Mouse (Mus musculus): ENCODE data around the gene Prcc. TPM values are rescaled to one million over a fixed set of nuclear protein-coding genes. Genes with fewer than 3 reads are reported as not detected.

Gene Prcc
- polyA plus RNA-seq (2012; rRNA removed) = 55.2 and 62.6 TPM in 2 replicates

DNA sequence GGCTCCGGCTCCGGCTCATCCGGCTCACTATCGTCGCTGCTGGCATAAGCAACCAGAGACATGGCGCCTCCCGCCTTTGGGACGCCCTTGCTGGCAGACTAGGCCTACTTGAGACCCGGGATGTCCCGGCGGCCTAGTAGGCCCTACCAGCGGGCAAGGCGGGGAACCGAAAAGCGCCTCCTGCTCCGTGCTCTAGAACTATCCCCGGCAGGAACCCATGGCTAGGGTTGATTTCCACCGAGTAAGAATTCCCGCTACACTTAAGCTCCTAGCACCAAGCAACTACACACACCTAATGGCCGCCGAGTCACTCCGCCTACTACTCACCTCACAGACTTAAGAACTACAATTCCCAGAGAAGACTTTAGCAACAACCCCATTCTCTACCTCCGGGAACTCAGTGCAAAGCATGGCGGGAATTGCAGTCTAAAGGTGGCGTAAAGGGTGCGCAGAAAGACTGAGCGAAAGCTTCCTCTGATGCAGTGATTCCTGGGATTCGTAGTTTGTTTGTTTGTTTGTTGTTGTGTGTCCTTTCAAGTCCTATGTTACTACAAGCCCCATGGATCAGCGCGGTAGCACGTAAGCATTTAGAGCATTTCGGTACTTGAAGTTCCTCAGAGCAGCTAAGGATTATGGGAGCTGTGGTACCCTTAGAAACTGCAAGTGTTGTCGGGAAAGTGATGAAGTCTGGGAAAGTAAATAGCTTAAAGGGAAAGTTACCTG, at the start of gene Prcc:
Prcc (minus strand) TSS at position 328 of the 723 bp plus-strand sequence.

DNA sequence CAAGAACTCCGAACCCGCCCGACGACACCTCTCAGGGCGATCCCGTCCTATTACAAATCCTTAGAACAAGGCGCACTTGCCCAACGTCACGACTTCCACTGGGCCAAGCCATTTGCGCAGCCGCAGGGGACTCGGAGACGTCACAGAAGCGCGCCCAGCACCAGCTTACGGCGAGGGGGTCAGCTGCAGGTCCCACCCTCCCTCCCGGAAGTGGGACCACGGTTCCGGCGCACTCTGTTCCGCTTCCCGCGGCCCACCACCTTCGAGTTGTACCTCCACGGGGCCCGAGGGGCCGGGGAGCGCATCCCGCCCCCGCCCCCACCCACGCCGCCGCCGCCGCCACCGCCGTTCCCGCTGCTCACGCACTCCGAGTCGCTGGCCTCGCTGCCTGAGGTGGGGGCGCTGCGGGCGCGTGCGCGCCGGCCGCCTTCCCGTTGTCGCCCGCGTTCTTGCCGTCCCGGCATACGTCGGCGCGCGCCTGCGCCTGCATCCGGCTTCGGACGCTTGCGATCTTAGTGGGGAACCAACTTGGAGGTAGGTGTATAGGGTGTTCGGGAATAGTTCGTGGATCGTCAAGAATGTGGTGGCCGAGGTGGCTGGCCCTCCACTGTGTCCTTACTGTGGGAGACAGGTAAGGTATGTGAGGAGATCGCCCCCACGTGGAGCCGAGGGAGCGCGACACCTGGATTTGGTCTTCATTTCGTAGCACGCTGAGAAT, 44.8 kb upstream of the Prcc start, which contains the start of the genes Isg20l2 and Rrnad1:
Isg20l2 (plus strand) TSS at position 237 of the 718 bp plus-strand sequence.
Rrnad1 (minus strand) TSS at position 640 of the 718 bp plus-strand sequence.

GRCm38 (mm10) chr3:87919336-87920108, 34.1 kb upstream of the Prcc start, which contains the start of gene Mrpl24:
TSS of gene Mrpl24 (plus strand) at chr3:87919506.

GRCm38 (mm10) chr3:87905880-87906485, 20.6 kb upstream of the Prcc start, which contains the start of gene Hdgf:
TSS of gene Hdgf (plus strand) at chr3:87906321.

DNA sequence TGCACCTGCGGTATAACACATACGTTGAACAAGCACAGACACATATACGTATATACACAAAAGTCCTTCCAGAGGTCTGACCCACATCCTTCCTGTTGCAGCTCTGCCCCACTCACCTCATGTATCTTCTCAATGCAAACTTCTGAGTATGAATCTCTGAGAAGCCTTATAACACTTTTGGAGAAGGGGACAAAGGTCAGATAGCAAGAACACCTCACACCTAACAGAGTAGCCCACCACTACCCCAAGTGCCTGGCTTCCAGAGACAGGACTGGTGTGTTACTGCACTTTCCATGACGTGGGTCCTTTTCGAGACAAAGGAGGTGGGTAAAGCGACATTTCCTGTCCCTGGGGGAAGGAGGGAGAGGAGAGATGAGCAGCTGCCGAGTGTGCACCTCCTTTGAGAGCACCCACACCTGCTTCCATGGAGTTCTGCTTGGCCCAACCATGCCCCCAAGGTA, 38.7 kb downstream of the Prcc start, which contains the start of gene Sh2d2a:
Sh2d2a (plus strand) TSS at position 106 of the 461 bp plus-strand sequence.

GRCm38 (mm10) chr3:87824206-87824605, 61.2 kb downstream of the Prcc start, which contains the start of gene Pear1:
TSS of gene Pear1 (minus strand) at chr3:87824306.

Other genes starting within 250 kb of the Prcc start
- gene Lrrc71, start 137.0 kb downstream of the Prcc start, polyA plus RNA-seq (2012; rRNA removed) = 0.40 and 0.42 TPM in 2 replicates
- gene Ntrk1, start 90.4 kb downstream of the Prcc start, polyA plus RNA-seq (2012; rRNA removed) = 4.3 and 7.1 TPM in 2 replicates
- gene Insrr, start 88.7 kb downstream of the Prcc start, polyA plus RNA-seq (2012; rRNA removed) = 1.1 and 1.8 TPM in 2 replicates
- 12.5 and 18.4 TPM in 2 replicates for gene Pear1, start 61.3 kb downstream of the Prcc start, polyA plus RNA-seq (2012; rRNA removed)
- gene Sh2d2a, start 38.9 kb downstream of the Prcc start, polyA plus RNA-seq (2012; rRNA removed) = 0.02 TPM in 1 of 2 replicates, not detected in the other
- 241 and 830 TPM in 2 replicates for gene Hdgf, start 20.7 kb upstream of the Prcc start, polyA plus RNA-seq (2012; rRNA removed)
- 127 and 138 TPM in 2 replicates for gene Mrpl24, start 33.9 kb upstream of the Prcc start, polyA plus RNA-seq (2012; rRNA removed)
- 36.5 and 49.1 TPM in 2 replicates for gene Isg20l2, start 44.7 kb upstream of the Prcc start, polyA plus RNA-seq (2012; rRNA removed)
- 39.7 and 44.0 TPM in 2 replicates for gene Rrnad1, start 45.1 kb upstream of the Prcc start, polyA plus RNA-seq (2012; rRNA removed)
- 308 and 462 TPM in 2 replicates for gene Crabp2, start 63.1 kb upstream of the Prcc start, polyA plus RNA-seq (2012; rRNA removed)
- 85.7 and 264 TPM in 2 replicates for gene Nes, start 85.5 kb upstream of the Prcc start, polyA plus RNA-seq (2012; rRNA removed)
- 0.38 and 0.47 TPM in 2 replicates for gene Bcan, start 114.6 kb upstream of the Prcc start, polyA plus RNA-seq (2012; rRNA removed)
- gene Hapln2, start 142.0 kb upstream of the Prcc start, polyA plus RNA-seq (2012; rRNA removed) = 0.24 and 0.36 TPM in 2 replicates
- gene Gpatch4, start 157.5 kb upstream of the Prcc start, polyA plus RNA-seq (2012; rRNA removed) = 22.8 and 45.2 TPM in 2 replicates
- gene Naxe, start 172.9 kb upstream of the Prcc start, polyA plus RNA-seq (2012; rRNA removed) = 59.9 and 77.1 TPM in 2 replicates
- not detected in 2 replicates for gene Ttc24, start 192.7 kb upstream of the Prcc start, polyA plus RNA-seq (2012; rRNA removed)
- 23.1 and 28.6 TPM in 2 replicates for gene Iqgap3, start 196.4 kb upstream of the Prcc start, polyA plus RNA-seq (2012; rRNA removed)